Mouse (Mus musculus): ENCODE measurements around the gene Eln.

GRCm38 (mm10) chr5:134734072-134734471 lies 13.1 kb downstream of the Eln start:
- TF ChIP-seq EP300 (IDR thresholded peaks at IDR 0.05): no peak
- TF ChIP-seq CTCF (IDR thresholded peaks at IDR 0.05): no peak
